Mouse (Mus musculus) C3H10T1/2 (cell line): ENCODE measurements around the gene Hspb2. TPM values are rescaled to one million over a fixed set of nuclear protein-coding genes. Genes with fewer than 3 reads are reported as not detected.

ENCODE experiments used
- polyA plus RNA-seq, 2 experiments: library from polyadenylated mRNA; unstranded; fragments of >200 nt; fragmentation: generic; extraction: Trizol; gene quantifications; one replicate each; pipeline ENCODE4 v1.2.1; 2012; ENCODE audit warnings: missing spikeins in 2 of 2

The Hspb2 gene
- polyA plus RNA-seq = 1 to 10 TPM; 1.6 to 5.2 TPM

GRCm38 (mm10) chr9:50752054-50752602, at the start of gene Hspb2:
Gene Hspb2 (minus strand): TSS chr9:50752354.

DNA sequence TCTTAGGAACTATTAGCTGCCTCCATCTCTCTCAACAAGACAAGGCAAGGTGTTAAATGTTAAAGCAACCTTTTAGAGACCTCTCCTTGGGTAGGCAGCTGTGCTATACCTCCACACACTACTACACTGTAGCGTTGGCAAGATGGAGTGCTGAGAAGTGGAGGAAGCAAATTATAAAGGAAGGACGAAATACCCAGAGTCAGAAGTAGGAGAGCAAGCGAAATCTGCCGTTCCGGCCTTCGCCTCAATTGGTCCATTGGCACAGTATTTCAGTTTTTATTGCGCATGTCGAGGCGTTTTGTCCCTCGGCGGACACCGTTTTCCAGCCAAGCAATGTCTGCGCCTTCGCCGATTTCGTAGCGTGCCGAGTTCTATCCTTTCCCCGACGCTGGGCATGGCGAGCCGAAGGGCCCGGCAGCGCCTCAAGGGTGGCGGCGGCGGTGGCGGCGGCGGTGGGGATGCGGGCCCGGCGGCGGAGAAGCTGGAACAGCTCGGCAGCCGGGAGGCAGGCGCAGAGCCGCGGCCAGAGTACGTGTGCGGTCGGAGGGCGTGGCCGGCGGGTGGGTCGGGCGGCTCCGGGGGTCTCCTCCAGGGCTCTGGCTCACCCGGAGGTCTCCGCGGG, 22.9 kb upstream of the Hspb2 start, which contains the start of the genes Alg9 and 1110032A03Rik:
Alg9 (plus strand) TSS at position 29 of the 622 bp plus-strand sequence.
1110032A03Rik (minus strand) TSS at position 530 of the 622 bp plus-strand sequence.

DNA sequence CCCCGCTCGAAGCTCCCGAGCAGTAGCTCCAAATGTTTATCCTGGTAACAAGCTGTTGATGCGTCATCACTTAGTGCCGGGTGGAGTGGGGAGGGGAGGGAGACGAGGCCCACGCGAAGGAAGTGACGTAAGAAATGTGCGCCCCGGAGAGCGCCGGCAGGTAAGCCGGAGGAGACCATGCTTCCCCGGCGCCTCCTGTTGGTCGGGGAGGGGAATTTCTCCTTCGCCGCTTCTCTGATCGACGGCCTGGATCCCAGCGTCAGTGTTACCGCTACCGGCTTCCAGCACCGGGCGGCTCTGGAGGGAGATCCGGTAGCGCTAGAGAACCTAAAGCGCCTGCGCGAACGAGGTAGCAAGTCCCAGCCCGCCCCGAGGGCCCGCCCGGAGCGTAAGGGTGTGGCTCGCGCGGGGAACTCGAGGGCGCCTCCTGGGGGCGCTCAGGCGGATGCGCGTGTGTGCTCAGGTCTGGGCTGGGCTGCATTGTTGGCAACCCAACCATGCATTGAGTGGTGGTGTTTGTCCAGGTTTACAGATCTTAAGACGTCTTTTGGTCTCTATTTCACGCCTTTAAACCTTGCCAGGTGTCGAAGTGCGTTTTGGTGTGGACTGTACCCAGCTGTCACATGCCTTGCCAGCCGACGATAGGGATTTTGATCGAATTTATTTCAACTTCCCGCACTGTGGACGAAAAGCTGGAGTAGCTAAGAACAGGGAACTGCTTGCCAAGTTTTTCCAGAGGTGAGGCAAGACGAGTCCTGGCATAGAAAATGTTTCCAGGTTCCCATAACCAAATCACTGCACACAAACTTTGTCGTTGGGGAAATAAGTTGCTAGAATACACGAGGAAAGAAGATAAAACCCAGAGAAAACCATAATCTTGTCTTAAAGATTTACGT, 16.2 kb upstream of the Hspb2 start, which contains the start of gene Fdxacb1:
Fdxacb1 (plus strand) TSS at position 130 of the 896 bp plus-strand sequence.

GRCm38 (mm10) chr9:50751323-50751722, 831 bp downstream of the Hspb2 start, which contains the start of gene Cryab:
Gene Cryab (plus strand): TSS chr9:50751325.

GRCm38 (mm10) chr9:50746214-50746677, 5.9 kb downstream of the Hspb2 start, which contains the start of gene 2310030G06Rik:
Gene 2310030G06Rik (minus strand): TSS chr9:50746536.

DNA sequence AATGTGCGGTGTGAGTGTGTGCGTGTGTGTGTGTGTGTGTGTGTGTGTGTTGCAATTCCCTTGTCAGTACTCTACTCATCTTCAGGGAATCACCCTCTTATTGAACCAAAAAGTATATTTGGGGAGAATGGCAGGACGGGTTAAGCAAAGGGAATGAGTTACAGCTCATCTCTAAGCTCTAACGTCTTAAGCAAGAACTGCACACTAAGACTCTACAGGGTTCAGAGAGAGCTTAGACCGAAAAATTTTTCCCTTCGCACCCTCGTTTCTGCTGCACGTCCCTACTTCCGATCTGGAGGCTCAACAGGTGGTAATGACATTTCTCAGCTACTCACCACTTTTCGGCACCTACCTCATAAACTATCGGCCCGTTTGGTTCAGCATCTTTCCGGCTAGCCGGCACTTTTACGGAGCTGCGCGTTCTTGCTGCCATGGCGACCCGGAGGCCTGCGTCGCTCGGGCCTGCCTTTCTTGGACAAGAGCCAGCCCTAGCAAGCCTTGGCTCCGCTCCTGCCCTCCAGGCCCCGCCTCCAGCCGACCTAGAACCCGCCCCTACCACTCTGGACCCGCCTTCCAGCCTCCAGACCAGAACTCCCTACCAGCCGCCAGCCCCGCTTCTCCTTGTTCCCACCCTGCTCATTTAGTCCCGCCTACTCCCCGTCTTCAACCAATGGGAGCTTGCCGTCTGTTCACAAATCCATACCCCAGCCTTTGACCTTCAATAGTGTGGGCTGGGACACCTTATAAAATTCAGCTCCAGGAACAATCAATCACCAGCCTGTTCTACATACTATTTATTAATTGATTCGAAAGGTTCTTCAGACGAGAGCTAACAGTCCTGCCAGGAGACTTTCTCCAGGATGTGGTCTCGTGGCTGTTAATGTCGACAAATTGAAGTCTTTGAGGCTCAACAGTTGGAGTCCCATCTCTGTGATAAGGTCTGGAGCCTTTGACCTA, 13.0 kb downstream of the Hspb2 start, which contains the start of gene Dixdc1:
Dixdc1 (minus strand) TSS at position 604 of the 957 bp plus-strand sequence.

Other genes with a start within 250 kb of the Hspb2 start
- gene Pts, start 223.6 kb downstream of the Hspb2 start, polyA plus RNA-seq = 10 to 100 TPM in 1 of 2 experiments, 1 to 10 TPM in 1; 2.6 to 40.9 TPM
- 10 to 100 TPM in 1 of 2 experiments, under 1 TPM in 1; 0.23 to 13.7 TPM for gene Il18, start 197.5 kb downstream of the Hspb2 start, polyA plus RNA-seq
- under 1 TPM in 1 of 2 experiments, not detected in 1; 0.08 TPM for gene Bco2, start 197.2 kb downstream of the Hspb2 start, polyA plus RNA-seq
- not detected for gene Tex12, start 191.0 kb downstream of the Hspb2 start, polyA plus RNA-seq
- gene Sdhd, start 148.5 kb downstream of the Hspb2 start, polyA plus RNA-seq = 100 to 1,000 TPM in 1 of 2 experiments, 10 to 100 TPM in 1; 58.1 to 125 TPM
- 100 to 1,000 TPM in 1 of 2 experiments, 10 to 100 TPM in 1; 71.2 to 163 TPM for gene Timm8b, start 148.4 kb downstream of the Hspb2 start, polyA plus RNA-seq
- gene Pih1d2, start 135.0 kb downstream of the Hspb2 start, polyA plus RNA-seq = 1 to 10 TPM in 1 of 2 experiments, under 1 TPM in 1; 0.54 to 1.8 TPM
- gene Nkapd1, start 134.9 kb downstream of the Hspb2 start, polyA plus RNA-seq = 1 to 10 TPM in 1 of 2 experiments, under 1 TPM in 1; 0.42 to 4.9 TPM
- 10 to 100 TPM in 1 of 2 experiments, 1 to 10 TPM in 1; 7.9 to 18.6 TPM for gene Dlat, start 92.6 kb downstream of the Hspb2 start, polyA plus RNA-seq
- gene Dixdc1, start 12.8 kb downstream of the Hspb2 start, polyA plus RNA-seq = 1 to 10 TPM; 1.1 to 4.8 TPM
- gene 2310030G06Rik, start 5.8 kb downstream of the Hspb2 start, polyA plus RNA-seq = not detected
- 100 to 1,000 TPM; 103 to 261 TPM for gene Cryab, start 1.0 kb downstream of the Hspb2 start, polyA plus RNA-seq
- gene Fdxacb1, start 15.9 kb upstream of the Hspb2 start, polyA plus RNA-seq = 1 to 10 TPM in 1 of 2 experiments, under 1 TPM in 1; 0.99 to 2.4 TPM
- gene Alg9, start 22.7 kb upstream of the Hspb2 start, polyA plus RNA-seq = 10 to 100 TPM; 14.0 to 15.7 TPM
- 10 to 100 TPM in 1 of 2 experiments, 1 to 10 TPM in 1; 2.1 to 28.7 TPM for gene 1110032A03Rik, start 23.2 kb upstream of the Hspb2 start, polyA plus RNA-seq
- 10 to 100 TPM in 1 of 2 experiments, 1 to 10 TPM in 1; 4.6 to 16.8 TPM for gene Ppp2r1b, start 92.9 kb upstream of the Hspb2 start, polyA plus RNA-seq